Mouse (Mus musculus): ENCODE data around the gene Elmo1. TPM values are rescaled to one million over a fixed set of nuclear protein-coding genes. Genes with fewer than 3 reads are reported as not detected.

Gene Elmo1
- polyA plus RNA-seq (2014; fragmentation: Nextera tagmentation; extraction: Ambion mirVana), result 8.9 and 10.6 TPM in 2 replicates

GRCm38 (mm10) chr13:20090133-20090710, at the start of gene Elmo1:
Gene Elmo1 (plus strand): TSS chr13:20090596.
- Histone ChIP-seq H3K27me3 (replicated peaks; ENCODE audit: control insufficient read depth, insufficient read depth, low read length) (peaks cover 38% of the 10 kb centered on the region), H3K9me3 (ENCODE audit: control insufficient read depth, low read length) (no peaks in the 10 kb centered on the region), H3K4me1 (replicated peaks; ENCODE audit: control insufficient read depth, insufficient read depth, low read length) (0 out of 2 replicates have a peak, but pooled peaks cover 4% of the 10 kb centered on the region), H3K4me3 (ENCODE audit: low read depth, low read length) (peak within 1 kb of the TSS; percentile 72), H3K4me2 (peak within 1 kb of the TSS; percentile 93), H3K27ac (ENCODE audit: low read depth, low read length) (peak within 1 kb of the TSS; percentile 51), H3K9ac (ENCODE audit: low read depth, low read length) (peak within 1 kb of the TSS; percentile 66), H3K36me3 (ENCODE audit: control insufficient read depth, insufficient read depth, low read length) (no peaks in the 10 kb centered on the region)
- peak; percentile 52 for DNase-seq (ENCODE audit: low spot score)
- WGBS, result under 1% methylated on average over 49 of the region's 49 CpGs
- peak; percentile 50 for ATAC-seq (replicated peaks; ENCODE audit: low FRiP score)

GRCm38 (mm10) chr13:20041169-20041830, 49.1 kb upstream of the Elmo1 start:
- Histone ChIP-seq H3K9me3 (ENCODE audit: control insufficient read depth, low read length) (no peaks in the 10 kb centered on the region), H3K4me1 (replicated peaks; ENCODE audit: control insufficient read depth, insufficient read depth, low read length) (no peaks in the 10 kb centered on the region), H3K4me3 (ENCODE audit: low read depth, low read length) (no peak overlapping the region), H3K9ac (ENCODE audit: low read depth, low read length) (no peak overlapping the region), H3K27ac (ENCODE audit: low read depth, low read length) (no peak overlapping the region), H3K27me3 (replicated peaks; ENCODE audit: control insufficient read depth, insufficient read depth, low read length) (no peaks in the 10 kb centered on the region), H3K36me3 (ENCODE audit: control insufficient read depth, insufficient read depth, low read length) (no peaks in the 10 kb centered on the region), H3K4me2 (no peak overlapping the region)
- no peak for DNase-seq (ENCODE audit: low spot score)
- WGBS, result 58% methylated on average over 2 of the region's 2 CpGs
- no peak for ATAC-seq (replicated peaks; ENCODE audit: low FRiP score)

GRCm38 (mm10) chr13:20042856-20043255, 47.5 kb upstream of the Elmo1 start:
- no peak overlapping the region for H3K4me3 ChIP-seq (ENCODE audit: low read depth, low read length)
- H3K27ac ChIP-seq (ENCODE audit: low read depth, low read length), result no peak overlapping the region
- H3K27me3 ChIP-seq (replicated peaks; ENCODE audit: control insufficient read depth, insufficient read depth, low read length), result no peaks in the 10 kb centered on the region
- no peaks in the 10 kb centered on the region for H3K4me1 ChIP-seq (replicated peaks; ENCODE audit: control insufficient read depth, insufficient read depth, low read length)
- H3K4me2 ChIP-seq, result no peak overlapping the region
- no peaks in the 10 kb centered on the region for H3K36me3 ChIP-seq (ENCODE audit: control insufficient read depth, insufficient read depth, low read length)
- DNase-seq (ENCODE audit: low spot score) (no peak), ATAC-seq (replicated peaks; ENCODE audit: low FRiP score) (no peak)
- no peak overlapping the region for H3K9ac ChIP-seq (ENCODE audit: low read depth, low read length)
- H3K9me3 ChIP-seq (ENCODE audit: control insufficient read depth, low read length), result no peaks in the 10 kb centered on the region
- 69% methylated on average over 2 of the region's 2 CpGs for WGBS

- Histone ChIP-seq H3K4me3 (ENCODE audit: low read depth, low read length) (no peak overlapping the region), H3K4me1 (replicated peaks; ENCODE audit: control insufficient read depth, insufficient read depth, low read length) (no peaks in the 10 kb centered on the region), H3K36me3 (ENCODE audit: control insufficient read depth, insufficient read depth, low read length) (no peaks in the 10 kb centered on the region), H3K4me2 (no peak overlapping the region), H3K9me3 (ENCODE audit: control insufficient read depth, low read length) (no peaks in the 10 kb centered on the region), H3K27ac (ENCODE audit: low read depth, low read length) (no peak overlapping the region), H3K9ac (ENCODE audit: low read depth, low read length) (no peak overlapping the region), H3K27me3 (replicated peaks; ENCODE audit: control insufficient read depth, insufficient read depth, low read length) (no peaks in the 10 kb centered on the region)
- DNase-seq (ENCODE audit: low spot score), result no peak
- no peak for ATAC-seq (replicated peaks; ENCODE audit: low FRiP score)
- WGBS, result 81% methylated on average over 2 of the region's 2 CpGs
Measured at GRCm38 (mm10) chr13:20045350-20045749, 45.0 kb upstream of the Elmo1 start.

GRCm38 (mm10) chr13:20045836-20046235, 44.6 kb upstream of the Elmo1 start:
- H3K4me1 ChIP-seq (replicated peaks; ENCODE audit: control insufficient read depth, insufficient read depth, low read length), result no peaks in the 10 kb centered on the region
- no peak for ATAC-seq (replicated peaks; ENCODE audit: low FRiP score)
- H3K27me3 ChIP-seq (replicated peaks; ENCODE audit: control insufficient read depth, insufficient read depth, low read length), result no peaks in the 10 kb centered on the region
- no peaks in the 10 kb centered on the region for H3K9me3 ChIP-seq (ENCODE audit: control insufficient read depth, low read length)
- H3K36me3 ChIP-seq (ENCODE audit: control insufficient read depth, insufficient read depth, low read length), result no peaks in the 10 kb centered on the region
- no peak for DNase-seq (ENCODE audit: low spot score)
- H3K27ac ChIP-seq (ENCODE audit: low read depth, low read length), result no peak overlapping the region
- H3K4me3 ChIP-seq (ENCODE audit: low read depth, low read length), result no peak overlapping the region
- no peak overlapping the region for H3K4me2 ChIP-seq
- 71% methylated on average over 5 of the region's 5 CpGs for WGBS
- no peak overlapping the region for H3K9ac ChIP-seq (ENCODE audit: low read depth, low read length)

GRCm38 (mm10) chr13:20046406-20046805, 44.0 kb upstream of the Elmo1 start:
- WGBS, result 80% methylated on average over 4 of the region's 4 CpGs
- Histone ChIP-seq H3K9me3 (ENCODE audit: control insufficient read depth, low read length) (no peaks in the 10 kb centered on the region), H3K27me3 (replicated peaks; ENCODE audit: control insufficient read depth, insufficient read depth, low read length) (no peaks in the 10 kb centered on the region), H3K4me1 (replicated peaks; ENCODE audit: control insufficient read depth, insufficient read depth, low read length) (no peaks in the 10 kb centered on the region), H3K9ac (ENCODE audit: low read depth, low read length) (no peak overlapping the region), H3K27ac (ENCODE audit: low read depth, low read length) (no peak overlapping the region), H3K4me3 (ENCODE audit: low read depth, low read length) (no peak overlapping the region), H3K36me3 (ENCODE audit: control insufficient read depth, insufficient read depth, low read length) (no peaks in the 10 kb centered on the region), H3K4me2 (no peak overlapping the region)
- no peak for ATAC-seq (replicated peaks; ENCODE audit: low FRiP score)
- DNase-seq (ENCODE audit: low spot score), result no peak

- no peaks in the 10 kb centered on the region for H3K36me3 ChIP-seq (ENCODE audit: control insufficient read depth, insufficient read depth, low read length)
- no peak for ATAC-seq (replicated peaks; ENCODE audit: low FRiP score)
- H3K27ac ChIP-seq (ENCODE audit: low read depth, low read length), result no peak overlapping the region
- DNase-seq (ENCODE audit: low spot score), result no peak
- H3K4me2 ChIP-seq, result no peak overlapping the region
- H3K4me1 ChIP-seq (replicated peaks; ENCODE audit: control insufficient read depth, insufficient read depth, low read length), result no peaks in the 10 kb centered on the region
- no peaks in the 10 kb centered on the region for H3K27me3 ChIP-seq (replicated peaks; ENCODE audit: control insufficient read depth, insufficient read depth, low read length)
- H3K9ac ChIP-seq (ENCODE audit: low read depth, low read length), result no peak overlapping the region
- no peak overlapping the region for H3K4me3 ChIP-seq (ENCODE audit: low read depth, low read length)
- no peaks in the 10 kb centered on the region for H3K9me3 ChIP-seq (ENCODE audit: control insufficient read depth, low read length)
- 67% methylated on average over 14 of the region's 14 CpGs for WGBS
Measured at GRCm38 (mm10) chr13:20047926-20048836, 42.2 kb upstream of the Elmo1 start.

- ATAC-seq (replicated peaks; ENCODE audit: low FRiP score), result no peak
- H3K4me3 ChIP-seq (ENCODE audit: low read depth, low read length), result no peak overlapping the region
- H3K36me3 ChIP-seq (ENCODE audit: control insufficient read depth, insufficient read depth, low read length), result no peaks in the 10 kb centered on the region
- no peak for DNase-seq (ENCODE audit: low spot score)
- no peaks in the 10 kb centered on the region for H3K9me3 ChIP-seq (ENCODE audit: control insufficient read depth, low read length)
- no peak overlapping the region for H3K27ac ChIP-seq (ENCODE audit: low read depth, low read length)
- no peaks in the 10 kb centered on the region for H3K27me3 ChIP-seq (replicated peaks; ENCODE audit: control insufficient read depth, insufficient read depth, low read length)
- no peaks in the 10 kb centered on the region for H3K4me1 ChIP-seq (replicated peaks; ENCODE audit: control insufficient read depth, insufficient read depth, low read length)
- no peak overlapping the region for H3K4me2 ChIP-seq
- 64% methylated on average over 2 of the region's 2 CpGs for WGBS
- H3K9ac ChIP-seq (ENCODE audit: low read depth, low read length), result no peak overlapping the region
Measured at GRCm38 (mm10) chr13:20048837-20049160, 41.6 kb upstream of the Elmo1 start.
